Mouse (Mus musculus) MEL (cell line): Measurements from ENCODE around the gene Erf. TPM values are rescaled to one million over a fixed set of nuclear protein-coding genes. Genes with fewer than 3 reads are reported as not detected.

Source experiments
- DNase-seq: peaks from one replicate; pipeline ENCODE4 v3.0.0; 2011; ENCODE audit warnings: low read depth, low spot score
- H3K27ac ChIP-seq: 2 replicates; pipeline ENCODE4 v1.5.1; 2012; ENCODE audit warnings: low read depth, mild to moderate bottlenecking, control low read depth, low read length, moderate library complexity; ENCODE audit not compliant: control insufficient read depth
- H3K27me3 ChIP-seq, 2 experiments: fragments of 150-350 bp in 1 of 2; sonication (generic) in 1 of 2; 2 replicates each; pipeline ENCODE4 v1.6.1; 2012; ENCODE audit warnings: low read length in 2 of 2, mild to moderate bottlenecking in 2 of 2, improper control_type of control experiment in 1 of 2, moderate library complexity in 1 of 2; ENCODE audit not compliant: insufficient read depth in 2 of 2, control insufficient read depth in 1 of 2
- H3K36me3 ChIP-seq, 2 experiments: 2 replicates each; pipeline ENCODE4 v1.6.1; 2012 to 2014; ENCODE audit warnings: low read length in 2 of 2, improper control_type of control experiment in 1 of 2, inconsistent platforms in 1 of 2, mild to moderate bottlenecking in 1 of 2; ENCODE audit not compliant: insufficient read depth in 2 of 2, control insufficient read depth in 1 of 2
- H3K4me1 ChIP-seq, 2 experiments: fragments of 150-350 bp in 1 of 2; sonication (generic) in 1 of 2; 2 replicates each; pipeline ENCODE4 v1.6.1; 2012; ENCODE audit warnings: low read length in 2 of 2, improper control_type of control experiment in 1 of 2, mild to moderate bottlenecking in 1 of 2; ENCODE audit not compliant: insufficient read depth in 2 of 2, control insufficient read depth in 1 of 2
- H3K4me3 ChIP-seq, 2 experiments: fragments of 150-350 bp in 1 of 2; sonication (generic) in 1 of 2; 2 replicates each; pipeline ENCODE4 v1.5.1; 2012; ENCODE audit warnings: low read depth in 2 of 2, low read length in 2 of 2, mild to moderate bottlenecking in 2 of 2, moderate library complexity in 2 of 2, control low read depth in 1 of 2, improper control_type of control experiment in 1 of 2; ENCODE audit not compliant: control insufficient read depth in 1 of 2, insufficient read depth in 1 of 2
- H3K79me2 ChIP-seq: 2 replicates; pipeline ENCODE4 v1.6.1; 2012; ENCODE audit warnings: mild to moderate bottlenecking, low read length, moderate library complexity; ENCODE audit not compliant: control insufficient read depth, poor library complexity, insufficient read depth
- H3K9ac ChIP-seq: 2 replicates; pipeline ENCODE4 v1.6.1; 2012; ENCODE audit warnings: low read depth, mild to moderate bottlenecking, control low read depth, low read length, moderate library complexity; ENCODE audit not compliant: control insufficient read depth, poor library complexity, severe bottlenecking
- H3K9me3 ChIP-seq: fragments of 150-350 bp; sonication (generic); replicated peaks from 2 replicates; pipeline ENCODE4 v1.6.1; 2012; ENCODE audit warnings: mild to moderate bottlenecking, low read length, improper control_type of control experiment, moderate library complexity; ENCODE audit not compliant: insufficient read depth
- BHLHE40 ChIP-seq: IDR thresholded peaks from 2 replicates; pipeline ENCODE4 v1.6.1; 2012; ENCODE audit warnings: low read depth, mild to moderate bottlenecking, inconsistent platforms, low read length, improper control_type of control experiment, borderline replicate concordance
- CHD2 ChIP-seq: IDR thresholded peaks from 2 replicates; pipeline ENCODE4 v1.6.1; 2011; ENCODE audit warnings: low read length, improper control_type of control experiment
- CTCF ChIP-seq, 3 experiments: IDR thresholded peaks in 2 of 3; conservative IDR thresholded peaks in 1 of 3; 2 replicates each; pipeline ENCODE4 v1.5.1; 2011 to 2012; ENCODE audit warnings: low read length in 3 of 3, low read depth in 2 of 3, mild to moderate bottlenecking in 2 of 3, improper control_type of control experiment in 1 of 3, inconsistent platforms in 1 of 3, mixed read lengths in 1 of 3, moderate library complexity in 1 of 3; ENCODE audit not compliant: control insufficient read depth in 1 of 3, insufficient read depth in 1 of 3, poor library complexity in 1 of 3, severe bottlenecking in 1 of 3
- E2F4 ChIP-seq: IDR thresholded peaks from 2 replicates; pipeline ENCODE4 v1.6.1; 2011; ENCODE audit warnings: low read depth, low read length, improper control_type of control experiment, borderline replicate concordance
- ETS1 ChIP-seq: IDR thresholded peaks from 2 replicates; pipeline ENCODE4 v1.6.1; 2012; ENCODE audit warnings: low read depth, mild to moderate bottlenecking, inconsistent platforms, low read length, improper control_type of control experiment, moderate library complexity
- JUND ChIP-seq: IDR thresholded peaks from 2 replicates; pipeline ENCODE4 v1.6.1; 2011; ENCODE audit warnings: low read depth, mild to moderate bottlenecking, improper control_type of control experiment, low read length
- MAX ChIP-seq: IDR thresholded peaks from 2 replicates; pipeline ENCODE4 v1.6.1; 2011; ENCODE audit warnings: low read length, improper control_type of control experiment
- MAZ ChIP-seq: IDR thresholded peaks from 2 replicates; pipeline ENCODE4 v1.6.1; 2012; ENCODE audit warnings: low read depth, mild to moderate bottlenecking, inconsistent platforms, low read length, improper control_type of control experiment
- MYB ChIP-seq: IDR thresholded peaks from 2 replicates; pipeline ENCODE4 v1.6.1; 2011; ENCODE audit warnings: mild to moderate bottlenecking, low read depth, low read length, improper control_type of control experiment
- MYC ChIP-seq: IDR thresholded peaks from 2 replicates; pipeline ENCODE4 v1.6.1; 2011; ENCODE audit warnings: low read depth, mild to moderate bottlenecking, low read length, improper control_type of control experiment, moderate library complexity
- POLR2AphosphoS5 ChIP-seq: IDR thresholded peaks from 2 replicates; pipeline ENCODE4 v1.6.1; 2012; ENCODE audit warnings: low read depth, borderline replicate concordance, mild to moderate bottlenecking, inconsistent platforms, low read length, moderate library complexity, mixed read lengths
- SMC3 ChIP-seq: IDR thresholded peaks from 2 replicates; pipeline ENCODE4 v1.6.1; 2011; ENCODE audit warnings: low read depth, low read length, improper control_type of control experiment
- TBP ChIP-seq: IDR thresholded peaks from 2 replicates; pipeline ENCODE4 v1.8.0; 2011; ENCODE audit warnings: low read depth, low read length, improper control_type of control experiment
- USF1 ChIP-seq: IDR thresholded peaks from 2 replicates; pipeline ENCODE4 v1.6.1; 2014; ENCODE audit warnings: low read depth, mild to moderate bottlenecking, inconsistent platforms, low read length, improper control_type of control experiment, moderate library complexity
- ZMIZ1 ChIP-seq: IDR thresholded peaks from 2 replicates; pipeline ENCODE4 v1.6.1; 2012; ENCODE audit warnings: low read depth, mild to moderate bottlenecking, inconsistent platforms, low read length, improper control_type of control experiment, moderate library complexity
- polyA plus RNA-seq, 2 experiments: library from polyadenylated mRNA; stranded (reverse) in 1 of 2; unstranded in 1 of 2; fragments of >175 nt in 1 of 2; fragments of >200 nt in 1 of 2; gene quantifications; 2 replicates each; pipeline versions ENCODE4 v1.2.1 to v1.2.4; 2012; ENCODE audit warnings: low replicate concordance in 2 of 2, low read depth in 1 of 2; ENCODE audit not compliant: insufficient read length in 2 of 2, insufficient read depth in 1 of 2, missing spikeins in 1 of 2
- total RNA-seq: library from RNA; depleted of rRNA; stranded (reverse); fragments of 300-350 nt; gene quantifications from 2 replicates; pipeline ENCODE4 v1.2.3, GENCODE M21; 2012; rRNA removed

The Erf gene
- total and polyA plus RNA-seq, 3 experiments = 24.6 to 33.2 TPM; not detected in 1

DNA sequence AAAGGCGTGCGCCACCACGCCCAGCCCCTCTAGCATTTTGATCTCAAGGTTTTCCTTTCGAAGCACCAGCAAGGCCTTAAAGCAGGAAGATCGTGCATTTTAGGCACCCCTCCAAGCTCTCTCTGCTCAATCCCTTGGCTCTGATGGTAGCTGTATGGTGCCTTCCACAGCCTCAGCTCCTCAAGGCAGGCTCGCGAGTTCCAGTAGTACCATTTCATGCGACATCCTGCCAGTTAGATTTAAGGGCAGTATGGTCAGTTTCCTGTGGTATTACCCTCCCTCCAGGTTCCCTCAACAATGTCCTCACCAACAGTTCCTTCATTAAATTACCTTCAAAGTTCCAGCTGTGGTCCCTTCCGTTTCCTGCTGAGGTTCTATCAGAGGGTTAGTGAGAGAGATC is 54.5 kb downstream of the Erf start:
- Histone ChIP-seq H3K27me3 (no peaks in the 10 kb centered on the region), H3K9me3 (no peaks in the 10 kb centered on the region), H3K4me3 (no peak overlapping the region), H3K4me1 (0 out of 4 replicates have a peak, but pooled peaks cover 0 to 2% of the 10 kb centered on the region in 2 experiments), H3K9ac (no peak overlapping the region), H3K36me3 (no peaks in the 10 kb centered on the region), H3K79me2 (no peaks in the 10 kb centered on the region), H3K27ac (no peak overlapping the region)
- TF ChIP-seq MYB (no peak), CHD2 (no peak), SMC3 (no peak), MAZ (no peak), POLR2AphosphoS5 (no peak), USF1 (no peak), CTCF (IDR thresholded peaks at IDR 0.05 in 2 of 3, conservative IDR thresholded peaks at IDR 0.05 in 1 of 3; ENCODE audit: control insufficient read depth in 1 of 3, insufficient read depth in 1 of 3, low read depth in 2 of 3, low read length in 3 of 3, poor library complexity in 1 of 3, severe bottlenecking in 1 of 3) (no peak), ETS1 (no peak), JUND (no peak), MYC (no peak), BHLHE40 (no peak), ZMIZ1 (no peak), E2F4 (no peak), MAX (no peak), TBP (no peak)
- DNase-seq = no peak

DNA sequence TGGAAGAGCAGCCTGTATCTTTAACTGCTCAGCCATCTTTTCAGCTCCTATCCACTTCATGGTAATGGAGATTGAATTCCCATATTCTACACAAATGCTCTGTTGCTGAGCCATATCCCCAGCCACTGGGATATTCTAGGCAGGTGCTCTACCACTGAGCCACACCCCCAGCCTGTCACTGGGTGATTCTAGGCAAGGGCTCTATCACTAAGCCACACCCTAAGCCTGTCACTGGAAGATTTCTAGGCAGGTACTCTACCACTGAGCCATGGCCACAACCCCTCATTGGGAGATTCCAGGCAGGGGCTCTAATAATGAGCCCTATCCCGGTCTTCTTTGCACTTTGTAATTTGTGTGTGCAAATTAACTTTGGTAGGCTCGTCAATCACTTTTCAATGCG is 55.4 kb downstream of the Erf start:
- Histone ChIP-seq H3K79me2 (no peaks in the 10 kb centered on the region), H3K27ac (no peak overlapping the region), H3K36me3 (no peaks in the 10 kb centered on the region), H3K4me1 (0 out of 4 replicates have a peak, but pooled peaks cover 0 to 2% of the 10 kb centered on the region in 2 experiments), H3K9me3 (no peaks in the 10 kb centered on the region), H3K27me3 (no peaks in the 10 kb centered on the region), H3K9ac (no peak overlapping the region), H3K4me3 (no peak overlapping the region)
- no peak for DNase-seq
- TF ChIP-seq E2F4 = no peak
- no peak for TF ChIP-seq MYC

Other genes starting within 250 kb of the Erf start
- 0.19 and 0.26 TPM in 2 replicates for gene Atp1a3, start 244.8 kb downstream of the Erf start, total RNA-seq
- gene Atp1a3, start 244.8 kb downstream of the Erf start, polyA plus RNA-seq = 1 to 10 TPM in 1 of 2 experiments, not detected in 1; 3.5 TPM
- 3.5 and 4.6 TPM in 2 replicates for gene Grik5, start 178.4 kb downstream of the Erf start, total RNA-seq
- gene Grik5, start 178.4 kb downstream of the Erf start, polyA plus RNA-seq = 10 to 100 TPM in 1 of 2 experiments, not detected in 1; 22.0 TPM
- gene Zfp574, start 178.2 kb downstream of the Erf start, total RNA-seq = 15.0 and 16.3 TPM in 2 replicates
- 10 to 100 TPM in 1 of 2 experiments, not detected in 1; 30.2 TPM for gene Zfp574, start 178.2 kb downstream of the Erf start, polyA plus RNA-seq
- gene Pou2f2, start 71.0 kb downstream of the Erf start, total RNA-seq = 0.73 and 0.75 TPM in 2 replicates
- gene Pou2f2, start 71.0 kb downstream of the Erf start, polyA plus RNA-seq = 1 to 10 TPM in 1 of 2 experiments, not detected in 1; 6.4 TPM
- 25.2 and 28.2 TPM in 2 replicates for gene Dedd2, start 30.1 kb downstream of the Erf start, total RNA-seq
- 10 to 100 TPM in 1 of 2 experiments, not detected in 1; 36.6 TPM for gene Dedd2, start 30.1 kb downstream of the Erf start, polyA plus RNA-seq
- 8.4 and 9.5 TPM in 2 replicates for gene Zfp526, start 29.3 kb downstream of the Erf start, total RNA-seq
- gene Zfp526, start 29.3 kb downstream of the Erf start, polyA plus RNA-seq = 10 to 100 TPM in 1 of 2 experiments, not detected in 1; 14.8 TPM
- gene Gsk3a, start 12.9 kb downstream of the Erf start, total RNA-seq = 59.8 and 61.5 TPM in 2 replicates
- 100 to 1,000 TPM in 1 of 2 experiments, 10 to 100 TPM in 1; 86.6 to 149 TPM for gene Gsk3a, start 12.9 kb downstream of the Erf start, polyA plus RNA-seq
- gene Cic, start 16.9 kb upstream of the Erf start, total RNA-seq = 56.6 and 57.2 TPM in 2 replicates
- gene Cic, start 16.9 kb upstream of the Erf start, polyA plus RNA-seq = 100 to 1,000 TPM; 157 TPM
- 85.1 and 85.6 TPM in 2 replicates for gene Pafah1b3, start 47.2 kb upstream of the Erf start, total RNA-seq
- 100 to 1,000 TPM; 110 to 180 TPM for gene Pafah1b3, start 47.2 kb upstream of the Erf start, polyA plus RNA-seq
- gene Prr19, start 50.6 kb upstream of the Erf start, total RNA-seq = not detected in 2 replicates
- under 1 TPM in 1 of 2 experiments, not detected in 1; 0.11 TPM for gene Prr19, start 50.6 kb upstream of the Erf start, polyA plus RNA-seq
- gene Tmem145, start 55.3 kb upstream of the Erf start, total RNA-seq = not detected in 2 replicates
- not detected for gene Tmem145, start 55.3 kb upstream of the Erf start, polyA plus RNA-seq
- gene Megf8, start 66.4 kb upstream of the Erf start, total RNA-seq = 12.7 and 13.1 TPM in 2 replicates
- gene Megf8, start 66.4 kb upstream of the Erf start, polyA plus RNA-seq = 10 to 100 TPM in 1 of 2 experiments, not detected in 1; 22.0 TPM
- gene Cnfn, start 119.0 kb upstream of the Erf start, total RNA-seq = not detected in 2 replicates
- not detected for gene Cnfn, start 119.0 kb upstream of the Erf start, polyA plus RNA-seq
- gene Lipe, start 147.9 kb upstream of the Erf start, total RNA-seq = 4.1 and 4.5 TPM in 2 replicates
- 10 to 100 TPM in 1 of 2 experiments, not detected in 1; 15.4 TPM for gene Lipe, start 147.9 kb upstream of the Erf start, polyA plus RNA-seq
- not detected in 2 replicates for gene Cxcl17, start 162.1 kb upstream of the Erf start, total RNA-seq
- gene Cxcl17, start 162.1 kb upstream of the Erf start, polyA plus RNA-seq = not detected
- 0.27 and 0.46 TPM in 2 replicates for gene Ceacam1, start 226.8 kb upstream of the Erf start, total RNA-seq
- 1 to 10 TPM in 1 of 2 experiments, not detected in 1; 1.5 TPM for gene Ceacam1, start 226.8 kb upstream of the Erf start, polyA plus RNA-seq